Mouse (Mus musculus): Measurements from ENCODE around the gene Ranbp1.
A peak's percentile ranks its signal among the peaks of the same experiment; 100 is the strongest.

The Ranbp1 gene

DNA sequence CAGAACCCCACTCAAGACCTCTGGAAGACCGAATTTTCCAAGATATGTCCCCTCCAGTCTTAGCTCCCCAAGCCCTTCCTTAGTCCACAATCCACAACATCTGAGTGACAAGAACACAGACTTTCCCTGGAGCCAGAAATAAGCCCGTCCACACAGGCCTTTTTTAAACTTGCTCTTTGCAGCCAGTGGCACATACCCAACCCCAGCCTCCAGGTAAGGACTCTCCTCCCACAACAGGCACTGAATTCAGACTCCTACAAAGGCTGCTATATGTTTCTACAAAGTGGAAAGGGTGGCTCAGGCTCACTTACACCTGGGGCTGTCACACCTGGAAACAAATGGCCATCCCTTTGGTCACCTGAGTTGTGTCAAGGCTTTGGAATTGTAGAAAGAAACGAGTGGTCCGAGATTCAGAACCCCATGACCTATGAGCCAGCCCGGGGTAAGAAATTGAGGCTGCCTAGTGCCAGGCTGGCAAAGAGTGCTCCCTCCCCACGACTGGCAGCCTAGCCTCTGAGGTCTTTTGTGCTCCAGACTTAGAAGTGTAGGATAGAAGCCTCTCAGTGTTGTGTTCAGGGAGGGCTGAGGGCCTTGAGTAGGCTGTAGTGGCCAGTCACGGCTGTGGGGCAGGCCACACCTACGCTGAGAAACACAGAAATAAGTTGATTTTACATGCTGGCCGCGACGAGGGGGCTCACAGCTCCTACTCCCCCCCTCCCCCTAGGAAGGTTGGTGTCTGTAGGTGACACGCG lies 14.4 kb downstream of the Ranbp1 start:
- DNase-seq: no peak

DNA sequence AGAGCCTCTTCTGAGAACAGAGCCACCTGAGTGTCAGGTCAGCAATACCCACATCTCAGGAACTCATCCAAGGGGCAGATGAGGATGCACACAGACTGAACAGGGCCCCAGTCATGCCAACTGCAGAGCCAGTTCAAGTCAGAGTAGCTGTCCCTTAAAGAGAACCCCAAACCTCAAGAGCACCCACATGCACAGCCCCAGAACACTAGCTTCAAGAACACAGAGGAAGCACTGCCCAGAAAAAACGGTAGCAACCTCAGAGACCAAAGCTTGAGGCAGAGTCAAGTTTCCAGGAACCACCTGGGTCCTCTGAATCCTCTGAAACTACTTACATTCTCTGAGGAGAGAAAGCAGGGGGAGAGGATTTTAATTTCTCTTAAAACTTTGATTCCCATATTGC lies 15.1 kb downstream of the Ranbp1 start:
- DNase-seq: no peak

DNA sequence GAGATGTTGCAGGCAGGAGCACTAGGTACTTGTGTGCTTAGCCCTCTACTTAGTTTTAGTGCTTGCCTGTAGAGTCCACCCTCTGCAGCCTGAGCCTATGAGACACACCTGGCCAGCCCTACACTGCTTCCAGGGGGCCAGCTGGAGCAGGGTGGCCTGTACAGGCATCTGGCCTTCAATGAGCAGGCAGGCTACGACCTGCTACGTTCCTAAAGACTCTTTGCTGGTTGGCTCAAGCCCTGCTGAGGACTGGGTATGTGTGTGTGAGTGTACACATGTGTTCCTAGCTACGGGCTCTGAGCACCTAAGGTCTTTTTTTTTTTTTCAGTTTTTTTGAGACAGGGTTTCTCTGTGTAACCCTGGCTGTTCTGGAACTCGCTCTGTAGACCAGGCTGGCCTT lies 17.1 kb downstream of the Ranbp1 start:
- no peak for DNase-seq

DNA sequence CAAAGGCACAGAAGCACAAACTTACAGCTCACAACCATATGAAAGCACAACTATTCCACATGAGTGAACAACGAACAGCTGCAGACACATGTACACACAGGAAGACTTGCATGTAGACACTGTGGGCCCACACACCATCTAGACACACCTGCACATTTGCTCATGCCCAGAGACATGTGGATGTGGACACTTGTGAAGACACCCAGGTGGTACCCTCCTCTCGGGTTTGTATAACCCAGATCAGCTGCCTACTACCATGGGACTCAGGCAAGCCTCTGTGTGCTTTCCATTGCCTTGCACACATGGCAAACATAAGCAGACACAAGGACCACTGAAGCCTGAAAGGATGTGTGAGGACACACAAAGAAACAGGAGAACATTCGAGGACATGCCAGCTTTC lies 17.5 kb downstream of the Ranbp1 start:
- DNase-seq: no peak

DNA sequence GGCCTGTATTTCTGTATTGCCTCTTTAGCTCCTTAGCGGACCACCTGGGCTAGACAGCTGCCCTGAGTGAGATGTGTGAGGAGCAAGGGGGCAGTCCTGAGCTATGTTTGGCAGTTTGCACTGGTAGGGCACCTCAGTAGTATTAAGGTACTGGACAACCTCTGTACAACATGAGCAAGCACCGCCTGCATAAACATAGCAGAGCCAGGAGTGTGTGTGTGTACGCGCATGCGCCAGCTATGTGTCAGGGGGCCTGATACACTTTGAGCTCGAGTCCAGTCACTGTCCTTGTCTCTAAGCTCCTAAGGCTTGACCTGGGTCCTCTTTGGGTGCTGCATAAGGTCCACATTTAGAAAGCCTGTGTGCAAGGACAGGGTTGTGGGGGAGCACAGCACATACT lies 17.9 kb downstream of the Ranbp1 start:
- no peak for DNase-seq

DNA sequence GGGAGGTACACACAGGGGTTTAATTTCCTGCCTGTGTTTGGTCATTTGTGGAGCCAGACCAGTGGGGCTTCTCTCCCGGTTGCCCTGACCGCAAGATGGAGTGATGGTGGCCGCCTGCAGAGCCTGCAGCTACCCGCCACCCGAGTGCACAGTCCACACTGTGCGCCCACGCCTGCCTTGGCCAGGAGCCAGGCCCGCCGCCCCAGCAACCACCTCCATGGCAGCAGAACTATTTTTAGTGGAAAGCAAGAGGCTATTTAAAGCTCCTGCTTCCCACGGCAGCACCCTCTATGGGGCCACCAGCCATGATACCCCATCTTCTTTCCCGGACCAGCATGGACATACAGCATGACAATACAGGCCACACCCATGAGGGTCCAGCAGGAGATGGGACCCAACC lies 18.9 kb downstream of the Ranbp1 start:
- no peak for DNase-seq

DNA sequence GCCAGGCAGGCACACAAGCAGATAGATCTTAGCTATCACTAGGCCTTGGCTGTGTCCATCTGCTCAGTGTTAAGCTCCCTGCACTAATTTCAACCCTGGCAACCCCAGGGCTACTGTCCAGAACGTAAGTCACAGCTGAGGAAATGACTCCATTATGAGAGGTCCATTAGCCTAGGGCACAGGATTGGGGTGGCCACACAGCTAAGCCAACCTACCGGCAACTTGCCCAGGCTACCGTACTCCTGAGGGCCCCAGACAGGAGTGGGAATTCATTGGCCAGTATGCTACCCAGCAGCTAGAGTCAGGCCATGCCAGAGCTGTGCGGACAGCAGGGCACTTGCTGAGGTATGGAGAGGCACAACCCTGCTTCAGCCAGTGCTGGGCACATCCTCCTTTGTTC lies 19.7 kb downstream of the Ranbp1 start:
- no peak for DNase-seq

DNA sequence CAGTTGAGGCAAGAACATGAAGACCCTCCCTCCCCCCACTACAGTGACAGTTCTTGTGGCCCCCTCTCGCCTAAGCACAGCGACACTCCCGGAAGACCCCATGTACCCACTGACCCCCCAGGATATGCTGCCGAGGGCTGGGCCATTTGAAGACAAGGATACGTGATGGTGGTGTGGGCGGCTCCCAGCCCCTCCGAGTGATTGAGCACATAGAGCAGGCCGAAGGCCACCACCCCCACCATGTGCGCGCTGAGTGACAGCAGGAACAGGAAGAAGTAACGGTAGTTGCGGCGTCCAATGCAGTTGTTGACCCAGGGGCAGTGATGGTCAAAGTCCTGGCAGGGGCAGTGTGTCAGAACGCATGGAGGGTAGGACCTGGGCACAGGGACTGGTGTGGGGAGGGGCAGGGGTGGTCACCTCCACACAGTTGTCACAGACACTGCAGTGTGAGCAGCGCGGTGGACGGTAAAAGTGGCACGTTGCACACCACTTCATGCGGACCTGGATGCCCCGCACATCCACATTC lies 20.6 kb downstream of the Ranbp1 start:
- no peak for DNase-seq

DNA sequence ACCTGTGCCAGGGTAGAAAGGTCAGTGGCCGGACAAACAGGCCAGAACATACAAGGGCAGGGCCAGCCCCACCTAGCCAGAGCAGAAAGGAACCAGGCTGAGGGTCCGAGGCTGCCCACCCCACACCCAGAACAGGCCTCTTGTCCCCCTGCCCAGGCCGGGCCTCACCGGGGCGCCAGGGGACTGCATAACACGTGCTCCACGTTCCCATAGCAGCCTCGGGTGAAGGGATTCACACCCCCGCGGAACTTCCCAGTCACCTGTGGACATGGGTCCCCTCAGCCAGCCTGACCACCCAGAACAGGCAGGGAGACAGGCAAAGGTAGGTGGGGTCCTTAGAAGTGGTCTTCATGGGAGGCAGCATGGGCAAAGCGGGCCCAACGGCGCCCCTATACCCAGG lies 21.3 kb downstream of the Ranbp1 start:
- DNase-seq: no peak

DNA sequence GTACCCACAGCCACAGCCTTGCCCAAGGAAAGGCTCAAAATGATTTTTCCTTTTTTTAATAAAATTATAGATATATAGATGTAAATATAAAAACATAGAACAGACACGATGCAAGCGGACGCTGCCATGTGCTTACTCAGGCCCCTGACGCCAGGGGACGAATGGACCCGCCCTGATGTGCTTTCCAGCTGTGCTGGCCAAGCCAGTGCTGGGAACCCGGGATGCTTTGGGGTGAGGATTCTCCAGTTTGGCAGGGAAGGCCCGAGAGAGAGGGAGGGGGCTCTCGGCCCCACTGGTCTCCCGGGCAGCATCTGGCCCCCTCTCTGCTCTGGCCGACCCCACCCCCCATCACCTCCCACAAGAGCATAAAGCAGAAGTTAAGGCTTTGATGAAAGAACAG lies 26.3 kb downstream of the Ranbp1 start:
- DNase-seq: no peak

DNA sequence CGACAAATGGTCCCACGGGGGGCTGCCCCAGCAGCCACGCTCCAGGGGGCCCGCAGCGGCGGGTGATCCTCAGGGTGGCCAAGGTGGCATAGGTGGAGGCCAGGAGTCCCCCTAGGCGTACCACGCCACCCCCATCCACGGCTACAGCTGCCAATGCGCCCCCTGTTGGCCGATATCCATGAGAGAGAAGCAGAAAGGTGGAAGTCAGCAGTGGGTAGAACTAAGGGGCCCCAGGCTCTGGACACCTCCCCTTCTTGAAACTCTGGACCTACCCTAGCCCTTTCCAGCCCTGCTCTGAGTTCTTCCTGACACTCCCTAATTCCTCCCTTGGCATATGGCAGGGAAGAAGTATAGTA lies 27.0 kb downstream of the Ranbp1 start:
- no peak for DNase-seq

DNA sequence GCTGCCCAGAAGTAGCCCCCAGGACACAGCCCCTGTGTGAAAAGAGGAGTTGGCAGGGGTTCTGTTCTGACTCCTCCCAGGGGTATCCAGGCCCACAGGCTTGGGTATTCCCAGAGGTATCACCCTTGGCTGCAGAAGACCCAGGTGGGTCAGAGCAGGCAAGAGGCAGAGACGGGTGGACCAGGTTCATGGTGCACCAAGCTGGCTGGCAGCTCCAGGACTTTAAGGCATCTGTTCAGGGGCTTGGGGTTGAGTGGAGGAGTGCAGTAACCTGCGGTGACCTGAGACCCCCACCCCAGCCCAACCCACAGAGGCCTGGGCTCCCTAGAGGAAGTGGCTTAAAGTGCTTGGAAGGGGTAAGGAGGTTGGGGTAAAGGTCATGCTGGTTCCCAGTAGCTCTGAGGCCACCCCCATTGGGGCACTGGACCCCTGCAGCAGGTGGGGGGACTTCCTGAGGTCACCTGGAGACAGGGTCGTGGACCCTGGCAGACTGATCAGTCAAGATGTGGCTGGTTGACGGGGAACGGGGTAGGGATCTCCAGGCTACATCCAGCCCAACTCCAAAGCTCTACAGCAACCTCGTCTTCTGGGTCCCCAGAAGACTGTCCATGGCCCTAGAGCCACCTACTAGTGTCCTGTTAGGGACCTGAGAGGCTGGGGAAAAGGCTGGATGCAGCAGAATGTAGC lies 27.5 kb downstream of the Ranbp1 start:
- no peak for DNase-seq

DNA sequence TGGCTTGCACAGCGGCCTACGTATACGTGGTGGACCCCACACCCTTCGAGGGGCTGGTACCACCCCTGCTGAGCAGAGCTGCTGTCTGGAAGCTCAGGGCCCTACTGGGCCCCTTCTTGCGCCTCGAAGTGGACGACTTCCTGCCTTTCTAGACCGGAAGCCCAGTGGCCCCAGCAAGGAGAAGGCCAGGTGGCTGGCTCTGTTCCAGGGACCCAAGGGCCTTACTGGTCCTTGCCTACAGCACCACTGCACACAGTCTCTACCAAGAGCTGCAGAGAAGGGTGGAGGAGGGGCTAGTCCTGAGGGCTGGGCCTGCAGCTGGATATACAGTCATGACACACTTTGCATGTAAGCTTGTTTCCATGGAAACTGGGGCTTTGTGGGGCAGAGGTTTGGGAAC lies 28.5 kb downstream of the Ranbp1 start:
- DNase-seq: no peak

DNA sequence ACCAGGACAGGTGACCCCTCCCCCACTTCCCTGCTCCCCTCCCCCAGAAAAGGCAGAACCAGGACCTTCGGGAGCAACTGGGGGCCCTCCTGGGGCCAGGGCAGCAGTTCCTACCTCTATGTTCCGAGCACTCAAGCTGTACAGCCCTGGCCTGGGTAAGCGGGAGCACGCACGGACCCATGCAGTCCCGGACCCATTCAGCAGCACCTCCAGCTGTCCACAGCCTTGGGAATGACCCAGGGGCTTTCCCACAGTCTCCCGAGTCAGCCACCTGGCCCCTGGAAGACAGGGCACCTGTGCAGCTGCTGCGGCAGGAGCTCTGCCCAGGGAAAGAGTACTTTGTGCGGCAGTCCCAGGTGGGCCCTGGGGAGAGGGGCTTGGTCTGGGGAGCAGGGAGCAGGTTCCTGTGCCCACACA lies 29.9 kb downstream of the Ranbp1 start:
- no peak for DNase-seq

DNA sequence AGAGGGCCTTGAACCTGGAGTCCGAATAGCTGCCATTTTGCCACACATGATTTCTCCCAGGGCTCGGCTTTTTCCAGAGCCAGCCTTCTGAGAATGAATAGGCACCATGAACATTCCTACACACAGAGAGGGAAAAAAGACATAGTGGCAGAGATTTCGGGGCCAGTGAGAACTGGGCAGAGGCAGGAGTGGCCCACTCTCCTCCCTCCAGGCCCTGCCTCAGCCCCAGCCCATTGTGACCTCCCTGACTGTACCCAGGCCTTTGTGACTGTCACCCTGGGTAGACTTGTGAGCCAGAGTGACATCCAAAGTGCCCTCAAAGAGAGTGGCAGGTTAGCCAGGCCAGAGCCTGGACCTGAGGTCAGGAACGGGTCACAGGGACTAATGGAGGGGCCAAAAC lies 31.0 kb downstream of the Ranbp1 start, which contains the start of gene Ccdc188:
Gene Ccdc188 (plus strand): TSS at position 301 of the 400 bp plus-strand sequence.
- DNase-seq: no peak

DNA sequence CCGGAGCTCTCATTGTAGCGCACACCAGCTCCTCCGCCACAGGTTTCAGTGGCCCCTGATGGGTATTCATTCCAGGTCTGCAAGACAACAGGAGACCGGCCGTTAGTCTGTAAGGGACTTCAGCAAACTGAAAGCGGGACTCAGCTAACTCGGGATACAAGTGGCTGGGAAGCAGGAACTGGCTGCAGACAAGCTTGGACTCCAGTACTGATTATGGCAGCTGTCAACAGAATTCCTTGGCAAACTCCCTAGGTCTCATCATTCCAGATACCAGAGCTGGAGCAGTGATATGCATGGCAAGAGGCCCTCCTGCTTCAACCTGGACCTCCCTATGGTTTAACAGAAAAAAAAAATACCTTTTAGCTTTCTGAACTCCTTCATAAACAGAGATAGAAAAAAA lies 33.7 kb downstream of the Ranbp1 start:
- no peak for DNase-seq

DNA sequence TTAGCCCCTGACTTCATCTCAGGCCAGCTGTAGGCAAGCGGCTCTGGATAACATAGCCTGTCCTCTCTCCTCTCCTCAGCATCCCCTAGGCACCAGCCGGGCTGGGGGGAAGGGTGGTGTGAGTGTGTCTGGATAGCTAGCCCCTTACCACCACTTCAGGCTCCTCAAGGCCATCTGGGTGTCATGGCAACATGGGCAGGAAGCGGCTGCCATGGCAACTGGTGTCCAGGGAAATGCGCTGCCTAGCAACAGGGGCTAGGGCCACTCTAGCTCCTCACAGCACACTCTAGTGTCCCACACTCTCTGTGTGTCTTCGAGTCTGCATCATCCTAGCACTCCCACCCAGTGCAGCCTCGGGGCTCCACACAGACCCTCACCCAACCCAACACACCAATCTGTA lies 34.8 kb downstream of the Ranbp1 start:
- DNase-seq: no peak

DNA sequence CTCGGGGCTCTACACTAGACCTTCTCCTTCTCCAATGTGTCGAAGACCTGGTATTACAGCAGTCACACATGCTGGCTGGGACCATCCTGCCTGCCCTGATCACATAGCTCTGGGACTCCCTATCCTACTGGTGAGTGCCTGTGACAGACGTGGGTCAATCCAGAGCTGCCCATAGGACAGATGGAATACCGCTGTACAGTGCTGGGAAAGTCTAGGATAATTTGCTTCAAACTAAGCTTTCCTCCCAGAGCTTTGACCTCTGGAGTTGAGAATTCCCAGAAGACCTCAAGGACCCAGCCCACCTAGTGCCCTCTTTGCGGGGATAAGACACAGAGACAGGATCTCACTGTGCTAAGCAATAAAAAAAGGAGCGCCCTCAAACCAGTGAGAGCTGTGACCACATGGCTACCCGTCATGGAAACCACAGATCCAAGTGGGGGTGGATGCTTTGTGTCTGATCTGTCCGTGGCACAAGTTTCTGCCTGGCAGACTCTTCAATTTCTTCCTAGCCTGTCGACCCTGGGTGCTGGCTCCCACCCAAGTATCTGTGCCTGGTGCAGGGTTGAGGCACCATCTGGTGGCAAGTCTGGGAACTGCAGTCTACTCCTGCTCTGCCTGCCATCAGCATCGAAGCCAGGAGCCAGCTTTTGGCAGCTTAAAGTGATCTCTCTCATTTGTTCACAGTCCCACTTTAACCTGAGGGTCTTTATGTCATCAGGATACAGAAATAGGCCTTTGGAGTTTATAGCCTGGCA lies 36.9 kb downstream of the Ranbp1 start:
- peak; percentile 45 to 82 for DNase-seq

DNA sequence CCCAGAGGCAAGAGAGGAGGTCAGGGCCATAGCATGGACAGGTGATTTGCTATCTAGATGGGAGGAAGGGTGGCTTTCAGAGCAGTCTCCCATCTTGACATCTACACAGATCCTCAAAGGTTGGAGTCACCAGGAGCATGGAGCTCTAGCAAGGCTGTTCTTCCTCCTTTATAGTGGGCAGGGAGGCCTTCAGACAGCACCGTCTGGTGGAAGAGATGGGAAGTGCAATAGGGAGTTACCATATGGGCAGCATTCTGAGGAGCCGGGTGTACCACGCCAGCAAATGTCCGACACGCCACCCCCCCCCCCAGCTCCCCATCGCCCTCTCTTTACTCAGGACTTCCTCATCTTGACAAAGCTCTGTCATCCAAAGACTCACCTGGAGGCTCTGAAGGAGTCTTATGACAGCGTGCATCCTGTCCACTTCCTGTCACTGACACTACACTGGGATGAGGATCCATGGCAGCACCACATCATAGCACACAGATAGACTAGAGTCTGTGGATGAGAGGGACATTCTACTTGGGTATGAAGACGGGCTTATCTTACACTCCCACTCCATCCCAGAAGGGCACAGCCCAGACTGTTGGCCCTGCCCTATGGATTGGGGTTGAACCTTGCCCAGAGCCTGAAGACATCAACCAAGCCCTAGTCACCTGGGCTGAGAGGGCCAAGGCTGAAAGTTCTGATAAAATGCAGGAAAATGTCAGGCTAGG lies 37.7 kb downstream of the Ranbp1 start:
- peak in 1 of 2 experiments; percentile 52 for DNase-seq

DNA sequence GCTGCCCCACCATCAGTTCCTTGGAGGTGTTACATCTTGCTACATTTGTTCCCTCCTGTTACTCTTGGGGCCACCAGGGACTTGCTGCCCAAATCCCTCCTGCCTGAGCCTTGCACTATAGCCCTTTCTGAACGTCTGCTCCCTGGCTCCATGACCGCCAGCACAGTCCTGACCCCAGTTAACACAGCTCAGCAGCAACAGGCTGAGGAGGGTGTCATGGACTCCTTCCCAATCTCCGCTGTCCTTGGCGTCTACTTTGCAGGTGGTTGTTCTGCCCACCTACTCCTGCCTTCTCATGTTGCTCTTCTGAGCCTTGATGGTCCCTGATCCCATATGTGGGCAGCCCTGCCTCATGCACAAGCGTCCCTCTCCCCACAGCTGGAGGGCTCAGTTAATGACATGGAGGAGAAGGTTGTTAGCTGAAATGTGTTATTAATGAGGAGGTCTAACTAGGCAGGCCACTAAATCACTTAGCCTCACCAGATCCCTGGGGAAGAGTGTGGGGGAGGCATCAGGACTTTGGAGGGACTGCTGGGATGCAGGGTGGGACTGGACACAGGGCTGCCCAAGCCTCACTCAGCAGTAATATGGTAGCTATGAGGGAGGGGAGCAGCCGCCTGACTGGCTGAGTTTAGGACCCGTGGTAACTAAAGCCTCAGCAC lies 45.0 kb downstream of the Ranbp1 start:
- DNase-seq: no peak

DNA sequence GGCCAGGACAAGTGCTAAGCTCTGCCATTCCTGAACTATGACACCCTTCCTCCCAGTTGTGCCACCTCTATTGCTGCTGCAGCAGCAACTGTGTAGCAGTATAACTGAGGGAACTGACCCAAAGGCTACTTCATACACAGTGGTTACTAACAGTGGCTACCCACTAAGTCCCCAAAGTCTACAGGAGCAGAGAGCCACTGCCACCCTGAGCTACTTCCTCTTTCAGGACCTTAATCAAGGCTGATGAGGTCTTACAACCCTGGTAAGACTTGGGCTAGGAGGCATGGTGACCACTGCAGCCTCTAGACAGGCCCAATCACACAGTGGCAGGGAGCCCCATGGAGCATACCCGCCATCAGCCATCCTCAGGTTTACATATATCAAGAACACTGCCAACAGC lies 46.5 kb downstream of the Ranbp1 start:
- no peak for DNase-seq

DNA sequence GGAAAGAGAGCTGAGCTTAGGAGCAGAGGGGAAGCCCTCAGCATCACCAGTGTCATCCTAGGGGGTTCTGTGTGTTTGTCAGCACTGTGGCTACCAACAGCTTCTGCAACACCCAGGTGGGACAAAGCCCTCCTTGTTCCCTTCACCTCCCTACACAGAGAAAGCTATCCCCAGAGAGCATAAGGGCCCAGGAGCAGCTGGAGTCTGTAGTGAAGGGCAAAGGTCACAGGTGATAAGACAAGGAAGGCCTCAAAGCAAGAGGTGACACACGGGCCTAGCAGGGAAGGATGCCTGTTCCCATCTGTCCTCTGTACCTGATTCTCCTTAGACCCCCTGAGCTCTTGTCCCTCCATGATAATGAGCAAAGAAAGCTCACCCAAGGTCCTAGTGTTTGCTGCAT lies 46.9 kb downstream of the Ranbp1 start:
- no peak for DNase-seq

DNA sequence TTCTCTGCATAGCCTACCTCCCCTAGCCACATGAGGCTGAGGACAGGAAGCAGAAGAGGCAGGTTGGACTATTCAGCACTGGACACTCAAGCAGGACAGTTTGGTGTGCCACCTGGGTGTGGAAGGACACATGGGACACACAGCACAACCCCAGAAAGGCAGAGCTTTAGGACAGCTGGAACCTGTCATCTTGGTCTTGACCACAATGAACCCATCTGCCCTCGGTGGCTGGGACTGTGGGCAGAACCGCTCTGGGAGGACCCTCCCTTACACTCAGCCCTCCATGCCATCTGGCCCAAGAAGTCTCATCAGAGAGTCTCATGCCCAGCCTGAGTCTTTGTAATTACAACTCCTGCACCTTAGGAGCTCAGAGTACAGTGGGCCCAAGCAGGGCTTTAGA lies 48.5 kb downstream of the Ranbp1 start:
- no peak for DNase-seq
